Mouse (Mus musculus): Measurements from ENCODE around the gene Tmem117.

GRCm38 (mm10) chr15:94689195-94689883 is 60.3 kb downstream of the Tmem117 start:
- no peak for TF ChIP-seq EP300 (optimal IDR thresholded peaks at IDR 0.05)
- no peak for TF ChIP-seq CTCF (IDR thresholded peaks at IDR 0.05; ENCODE audit: low read depth)

Data from stomach, postnatal 0 days (tissue).